ENCODE assay signal across 1 mouse cellular context in the genomic region with DNA sequence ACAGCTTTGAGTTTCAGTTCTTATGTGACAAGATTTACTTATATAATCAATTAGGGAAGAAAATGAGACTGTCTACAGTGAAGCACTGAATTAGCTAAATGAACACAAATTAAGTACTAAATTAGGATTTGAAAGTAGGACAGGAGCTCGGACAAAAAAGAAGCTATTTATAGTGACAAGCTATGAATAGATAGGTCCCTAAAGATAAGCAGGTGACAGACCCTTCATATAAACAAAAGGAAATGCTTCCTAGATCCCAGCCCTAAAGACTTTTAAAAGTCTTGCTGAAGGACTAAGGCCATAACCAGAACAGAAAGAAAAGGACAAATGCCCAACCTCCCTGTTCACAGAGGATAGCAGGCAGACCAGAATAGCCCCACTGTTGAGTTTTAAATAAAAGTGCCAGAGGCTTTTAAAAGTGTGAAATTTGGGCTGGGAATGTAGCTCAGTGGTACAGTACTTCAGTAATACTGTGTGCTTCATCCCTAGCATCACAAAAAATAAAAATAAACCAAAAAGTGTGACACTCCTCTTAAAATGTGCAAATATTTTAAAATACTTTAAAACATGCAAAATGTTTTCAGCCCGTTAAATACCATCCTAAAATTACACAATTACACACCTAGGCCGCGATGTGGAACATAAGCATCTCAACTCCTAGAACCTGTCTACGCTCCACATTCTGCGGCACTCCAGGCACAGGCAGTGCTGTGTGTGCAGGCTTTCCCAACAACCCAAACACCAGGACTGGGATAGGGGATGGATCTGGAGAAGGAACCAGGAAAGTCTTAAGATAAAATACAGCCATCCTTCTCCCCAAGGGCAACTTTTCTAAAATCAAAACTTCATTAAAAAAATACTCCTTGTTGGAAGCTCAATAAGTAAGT.
TF ChIP-seq lines count a peak whose summit lies in the region.

No protein-coding gene starts in this region.

TF ChIP-seq in myocyte, 11 proteins besides CTCF, POLR2A, EP300 and RAD21 (continued from another document):
- TF ChIP-seq TCF12 (IDR thresholded peaks at IDR 0.05; ENCODE audit: insufficient read depth, poor library complexity, severe bottlenecking) (no peak), MAX (IDR thresholded peaks at IDR 0.05; ENCODE audit: low read depth) (no peak), TCF3 (IDR thresholded peaks at IDR 0.05; ENCODE audit: insufficient read length, low read depth) (no peak)
